Mouse (Mus musculus): ENCODE data around the gene Wfdc21. TPM values are rescaled to one million over a fixed set of nuclear protein-coding genes. Genes with fewer than 3 reads are reported as not detected.

Wfdc21 gene
- total and polyA plus RNA-seq, 3 experiments = 1.3 TPM; not detected in 2

- Histone ChIP-seq H3K4me3 (no peak overlapping the region), H3K27me3 (ENCODE audit: control insufficient read depth, insufficient read depth, low read length) (no peaks in the 10 kb centered on the region), H3K36me3 (ENCODE audit: control insufficient read depth, insufficient read depth, low read length) (no peaks in the 10 kb centered on the region), H3K4me1 (ENCODE audit: control insufficient read depth, insufficient read depth, low read length) (no peaks in the 10 kb centered on the region), H3K79me2 (replicated peaks; ENCODE audit: control insufficient read depth, insufficient read depth, low read length) (no peaks in the 10 kb centered on the region), H3K27ac (no peak overlapping the region), H3K9ac (ENCODE audit: low read depth, low read length) (no peak overlapping the region)
- 92% methylated on average over 9 of the region's 9 CpGs for WGBS
- intact Hi-C loops (cut with DNase I) = no loop called here
- DNase-seq = no peak
- TF ChIP-seq POLR2A (IDR thresholded peaks at IDR 0.05; ENCODE audit: insufficient read depth, low read depth, low read length) (no peak), CTCF (IDR thresholded peaks at IDR 0.05) (no peak), EP300 (IDR thresholded peaks at IDR 0.05; ENCODE audit: insufficient read depth, low read depth, low read length) (no peak)
Measured at GRCm38 (mm10) chr11:83767306-83767705, 20.6 kb downstream of the Wfdc21 start.

- no peaks in the 10 kb centered on the region for H3K79me2 ChIP-seq (replicated peaks; ENCODE audit: control insufficient read depth, insufficient read depth, low read length)
- intact Hi-C loops (cut with DNase I) = no loop called here
- H3K27ac ChIP-seq = no peak overlapping the region
- H3K27me3 ChIP-seq (ENCODE audit: control insufficient read depth, insufficient read depth, low read length) = no peaks in the 10 kb centered on the region
- no peak for DNase-seq
- H3K4me1 ChIP-seq (ENCODE audit: control insufficient read depth, insufficient read depth, low read length) = no peaks in the 10 kb centered on the region
- 91% methylated on average over 4 of the region's 4 CpGs for WGBS
- no peaks in the 10 kb centered on the region for H3K36me3 ChIP-seq (ENCODE audit: control insufficient read depth, insufficient read depth, low read length)
- no peak overlapping the region for H3K4me3 ChIP-seq
- TF ChIP-seq EP300 (IDR thresholded peaks at IDR 0.05; ENCODE audit: insufficient read depth, low read depth, low read length) (no peak), POLR2A (IDR thresholded peaks at IDR 0.05; ENCODE audit: insufficient read depth, low read depth, low read length) (no peak), CTCF (IDR thresholded peaks at IDR 0.05) (no peak)
- H3K9ac ChIP-seq (ENCODE audit: low read depth, low read length) = no peak overlapping the region
Measured at GRCm38 (mm10) chr11:83768976-83769375, 22.2 kb downstream of the Wfdc21 start.

- no peaks in the 10 kb centered on the region for H3K36me3 ChIP-seq (ENCODE audit: control insufficient read depth, insufficient read depth, low read length)
- no peak overlapping the region for H3K4me3 ChIP-seq
- H3K79me2 ChIP-seq (replicated peaks; ENCODE audit: control insufficient read depth, insufficient read depth, low read length) = no peaks in the 10 kb centered on the region
- no peak for TF ChIP-seq POLR2A (IDR thresholded peaks at IDR 0.05; ENCODE audit: insufficient read depth, low read depth, low read length)
- TF ChIP-seq EP300 (IDR thresholded peaks at IDR 0.05; ENCODE audit: insufficient read depth, low read depth, low read length) = no peak
- no peak for TF ChIP-seq CTCF (IDR thresholded peaks at IDR 0.05)
- WGBS = 89% methylated on average over 7 of the region's 7 CpGs
- H3K27me3 ChIP-seq (ENCODE audit: control insufficient read depth, insufficient read depth, low read length) = no peaks in the 10 kb centered on the region
- no peak overlapping the region for H3K27ac ChIP-seq
- intact Hi-C loops (cut with DNase I) = no loop called here
- no peak overlapping the region for H3K9ac ChIP-seq (ENCODE audit: low read depth, low read length)
- no peaks in the 10 kb centered on the region for H3K4me1 ChIP-seq (ENCODE audit: control insufficient read depth, insufficient read depth, low read length)
- no peak for DNase-seq
Measured at GRCm38 (mm10) chr11:83771014-83771413, 24.3 kb downstream of the Wfdc21 start.

- H3K79me2 ChIP-seq (replicated peaks; ENCODE audit: control insufficient read depth, insufficient read depth, low read length) = no peaks in the 10 kb centered on the region
- intact Hi-C loops (cut with DNase I) = no loop called here
- H3K9ac ChIP-seq (ENCODE audit: low read depth, low read length) = no peak overlapping the region
- 99% methylated on average over 6 of the region's 6 CpGs for WGBS
- no peak for TF ChIP-seq CTCF (IDR thresholded peaks at IDR 0.05)
- no peak for TF ChIP-seq EP300 (IDR thresholded peaks at IDR 0.05; ENCODE audit: insufficient read depth, low read depth, low read length)
- no peak for TF ChIP-seq POLR2A (IDR thresholded peaks at IDR 0.05; ENCODE audit: insufficient read depth, low read depth, low read length)
- H3K4me1 ChIP-seq (ENCODE audit: control insufficient read depth, insufficient read depth, low read length) = no peaks in the 10 kb centered on the region
- H3K4me3 ChIP-seq = no peak overlapping the region
- H3K36me3 ChIP-seq (ENCODE audit: control insufficient read depth, insufficient read depth, low read length) = no peaks in the 10 kb centered on the region
- no peaks in the 10 kb centered on the region for H3K27me3 ChIP-seq (ENCODE audit: control insufficient read depth, insufficient read depth, low read length)
- DNase-seq = no peak
- no peak overlapping the region for H3K27ac ChIP-seq
Measured at GRCm38 (mm10) chr11:83772341-83772740, 25.6 kb downstream of the Wfdc21 start.

GRCm38 (mm10) chr11:83773691-83774090, 27.0 kb downstream of the Wfdc21 start:
- H3K27me3 ChIP-seq (ENCODE audit: control insufficient read depth, insufficient read depth, low read length) = no peaks in the 10 kb centered on the region
- no peaks in the 10 kb centered on the region for H3K79me2 ChIP-seq (replicated peaks; ENCODE audit: control insufficient read depth, insufficient read depth, low read length)
- 94% methylated on average over 16 of the region's 16 CpGs for WGBS
- no peaks in the 10 kb centered on the region for H3K4me1 ChIP-seq (ENCODE audit: control insufficient read depth, insufficient read depth, low read length)
- no peak for DNase-seq
- H3K27ac ChIP-seq = no peak overlapping the region
- no peak for TF ChIP-seq POLR2A (IDR thresholded peaks at IDR 0.05; ENCODE audit: insufficient read depth, low read depth, low read length)
- TF ChIP-seq EP300 (IDR thresholded peaks at IDR 0.05; ENCODE audit: insufficient read depth, low read depth, low read length) = no peak
- no peak for TF ChIP-seq CTCF (IDR thresholded peaks at IDR 0.05)
- intact Hi-C loops (cut with DNase I) = no loop called here
- H3K36me3 ChIP-seq (ENCODE audit: control insufficient read depth, insufficient read depth, low read length) = no peaks in the 10 kb centered on the region
- H3K9ac ChIP-seq (ENCODE audit: low read depth, low read length) = no peak overlapping the region
- no peak overlapping the region for H3K4me3 ChIP-seq

GRCm38 (mm10) chr11:83774324-83774723, 27.6 kb downstream of the Wfdc21 start:
- WGBS = 88% methylated on average over 11 of the region's 11 CpGs
- H3K27me3 ChIP-seq (ENCODE audit: control insufficient read depth, insufficient read depth, low read length) = no peaks in the 10 kb centered on the region
- no peaks in the 10 kb centered on the region for H3K79me2 ChIP-seq (replicated peaks; ENCODE audit: control insufficient read depth, insufficient read depth, low read length)
- no peak overlapping the region for H3K9ac ChIP-seq (ENCODE audit: low read depth, low read length)
- no peak for TF ChIP-seq POLR2A (IDR thresholded peaks at IDR 0.05; ENCODE audit: insufficient read depth, low read depth, low read length)
- no peak for TF ChIP-seq EP300 (IDR thresholded peaks at IDR 0.05; ENCODE audit: insufficient read depth, low read depth, low read length)
- no peak for TF ChIP-seq CTCF (IDR thresholded peaks at IDR 0.05)
- no peaks in the 10 kb centered on the region for H3K36me3 ChIP-seq (ENCODE audit: control insufficient read depth, insufficient read depth, low read length)
- no peak overlapping the region for H3K4me3 ChIP-seq
- DNase-seq = no peak
- no peaks in the 10 kb centered on the region for H3K4me1 ChIP-seq (ENCODE audit: control insufficient read depth, insufficient read depth, low read length)
- intact Hi-C loops (cut with DNase I) = no loop called here
- H3K27ac ChIP-seq = no peak overlapping the region

Data from heart, adult 2 months (tissue).